Mouse (Mus musculus) duodenum, adult 2 months (tissue): ENCODE data around the gene Ndufv3. TPM values are rescaled to one million over a fixed set of nuclear protein-coding genes. Genes with fewer than 3 reads are reported as not detected.

Experiments
- polyA plus RNA-seq: library from polyadenylated mRNA; depleted of rRNA; stranded (reverse); fragments of >200 nt; gene quantifications from 2 replicates; pipeline ENCODE4 v1.2.3, GENCODE M21; 2012; ENCODE audit warnings: low replicate concordance; rRNA removed

Gene Ndufv3
- polyA plus RNA-seq: 101 and 169 TPM in 2 replicates

GRCm38 (mm10) chr17:31519946-31520838 is at the start of gene Ndufv3, which contains the start of gene Wdr4:
Gene Ndufv3, plus strand, starts transcription at chr17:31520115.
Gene Wdr4, minus strand, starts transcription at chr17:31519980.

GRCm38 (mm10) chr17:31564015-31564857 is 44.3 kb downstream of the Ndufv3 start, which contains the start of gene Pknox1:
Gene Pknox1, plus strand, starts transcription at chr17:31564734.

Other genes with a start within 250 kb of the Ndufv3 start
- not detected in 2 replicates for gene Rsph1, start 242.7 kb upstream of the Ndufv3 start, polyA plus RNA-seq
- 116 and 139 TPM in 2 replicates for gene Slc37a1, start 233.3 kb upstream of the Ndufv3 start, polyA plus RNA-seq
- gene Pde9a, start 133.9 kb upstream of the Ndufv3 start, polyA plus RNA-seq: 125 and 281 TPM in 2 replicates
- gene Wdr4, start 135 bp upstream of the Ndufv3 start, polyA plus RNA-seq: 22.1 and 25.4 TPM in 2 replicates
- 4.8 and 8.8 TPM in 2 replicates for gene Pknox1, start 44.6 kb downstream of the Ndufv3 start, polyA plus RNA-seq
- 1.2 and 14.4 TPM in 2 replicates for gene Cbs, start 117.1 kb downstream of the Ndufv3 start, polyA plus RNA-seq
- gene U2af1, start 138.8 kb downstream of the Ndufv3 start, polyA plus RNA-seq: 8.9 and 12.8 TPM in 2 replicates
- gene Cryaa, start 157.7 kb downstream of the Ndufv3 start, polyA plus RNA-seq: not detected in 2 replicates